Mouse (Mus musculus): ENCODE data around the gene Atox1. TPM values are rescaled to one million over a fixed set of nuclear protein-coding genes. Genes with fewer than 3 reads are reported as not detected.

The Atox1 gene
- polyA plus RNA-seq, 1 experiment from 2014 or later, result 303 TPM

- Histone ChIP-seq H3K27me3 (ENCODE audit: control insufficient read depth, insufficient read depth, low read length) (no peaks in the 10 kb centered on the region), H3K4me2 (ENCODE audit: low read depth, low read length) (no peak overlapping the region), H3K27ac (ENCODE audit: low read depth, low read length) (no peak overlapping the region), H3K9ac (replicated peaks; ENCODE audit: low read depth, low read length) (no peak overlapping the region), H3K4me1 (ENCODE audit: control insufficient read depth, insufficient read depth, low read length) (no peaks in the 10 kb centered on the region), H3K9me3 (ENCODE audit: control insufficient read depth, low read length) (no peaks in the 10 kb centered on the region), H3K36me3 (ENCODE audit: control insufficient read depth, insufficient read depth, low read length) (peaks cover 3% of the 10 kb centered on the region), H3K4me3 (ENCODE audit: low read depth, low read length) (no peak overlapping the region)
- WGBS, result 98% methylated on average over 2 of the region's 2 CpGs
- ATAC-seq (ENCODE audit: low read depth), result no peak
These were observed 60.2 kb downstream of the Atox1 start for GRCm38 (mm10) chr11:55400863-55401262.

DNA sequence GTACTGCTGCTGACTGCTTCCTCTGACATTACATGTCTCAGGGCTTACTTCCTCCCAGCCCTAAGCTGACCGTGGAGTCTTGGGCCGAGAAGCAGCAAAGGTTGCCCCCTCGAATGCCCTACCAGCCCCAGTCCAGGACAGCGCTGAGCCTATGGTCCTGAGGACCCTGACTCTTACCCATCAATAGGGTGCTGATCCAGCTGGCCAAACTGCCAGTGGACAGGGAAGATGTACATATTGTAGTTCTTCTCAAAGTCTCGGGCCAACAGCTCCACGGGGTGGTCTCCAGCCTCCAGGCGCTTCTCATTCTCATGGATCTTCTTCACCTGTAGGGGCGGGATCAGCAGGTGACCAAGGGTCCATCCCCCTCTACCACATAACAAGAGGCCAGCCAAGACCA is 62.7 kb downstream of the Atox1 start:
- WGBS, result 93% methylated on average over 8 of the region's 8 CpGs
- Histone ChIP-seq H3K4me1 (ENCODE audit: control insufficient read depth, insufficient read depth, low read length) (no peaks in the 10 kb centered on the region), H3K4me2 (ENCODE audit: low read depth, low read length) (no peak overlapping the region), H3K27ac (ENCODE audit: low read depth, low read length) (no peak overlapping the region), H3K9ac (replicated peaks; ENCODE audit: low read depth, low read length) (no peak overlapping the region), H3K36me3 (ENCODE audit: control insufficient read depth, insufficient read depth, low read length) (peaks cover 3% of the 10 kb centered on the region), H3K9me3 (ENCODE audit: control insufficient read depth, low read length) (no peaks in the 10 kb centered on the region), H3K27me3 (ENCODE audit: control insufficient read depth, insufficient read depth, low read length) (no peaks in the 10 kb centered on the region), H3K4me3 (ENCODE audit: low read depth, low read length) (no peak overlapping the region)
- ATAC-seq (ENCODE audit: low read depth), result no peak

DNA sequence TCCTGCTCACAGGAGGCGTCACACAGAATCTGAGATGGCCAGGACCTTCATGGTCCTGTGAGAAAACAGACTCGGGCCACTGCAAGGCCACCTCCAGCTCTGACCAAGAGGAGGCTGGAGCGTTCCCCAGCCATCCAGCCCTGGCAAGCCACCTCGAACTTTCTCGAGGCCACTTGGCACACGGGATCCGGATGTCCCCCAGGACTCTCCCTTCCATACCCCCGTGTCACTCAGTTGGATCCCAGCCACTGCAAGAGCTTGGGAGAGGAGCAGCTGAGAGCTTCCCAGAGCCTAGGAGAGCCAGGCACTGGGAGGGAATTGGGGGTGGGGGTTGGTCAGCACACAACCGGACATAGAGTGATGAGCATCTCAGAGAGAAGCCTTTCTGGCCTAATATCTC is 63.6 kb downstream of the Atox1 start:
- H3K9ac ChIP-seq (replicated peaks; ENCODE audit: low read depth, low read length), result no peak overlapping the region
- H3K4me2 ChIP-seq (ENCODE audit: low read depth, low read length), result no peak overlapping the region
- H3K27ac ChIP-seq (ENCODE audit: low read depth, low read length), result no peak overlapping the region
- no peaks in the 10 kb centered on the region; the same call in 1 of the 2 replicates for H3K36me3 ChIP-seq (ENCODE audit: control insufficient read depth, insufficient read depth, low read length)
- H3K27me3 ChIP-seq (ENCODE audit: control insufficient read depth, insufficient read depth, low read length), result no peaks in the 10 kb centered on the region
- 92% methylated on average over 9 of the region's 9 CpGs for WGBS
- ATAC-seq (ENCODE audit: low read depth), result no peak
- H3K9me3 ChIP-seq (ENCODE audit: control insufficient read depth, low read length), result no peaks in the 10 kb centered on the region
- H3K4me3 ChIP-seq (ENCODE audit: low read depth, low read length), result no peak overlapping the region
- H3K4me1 ChIP-seq (ENCODE audit: control insufficient read depth, insufficient read depth, low read length), result no peaks in the 10 kb centered on the region

- no peak for ATAC-seq (ENCODE audit: low read depth)
- no peak overlapping the region for H3K4me3 ChIP-seq (ENCODE audit: low read depth, low read length)
- H3K4me2 ChIP-seq (ENCODE audit: low read depth, low read length), result no peak overlapping the region
- no peak overlapping the region for H3K9ac ChIP-seq (replicated peaks; ENCODE audit: low read depth, low read length)
- no peaks in the 10 kb centered on the region for H3K27me3 ChIP-seq (ENCODE audit: control insufficient read depth, insufficient read depth, low read length)
- H3K36me3 ChIP-seq (ENCODE audit: control insufficient read depth, insufficient read depth, low read length), result no peaks in the 10 kb centered on the region; the same call in 1 of the 2 replicates
- WGBS, result 86% methylated on average over 2 of the region's 2 CpGs
- H3K9me3 ChIP-seq (ENCODE audit: control insufficient read depth, low read length), result no peaks in the 10 kb centered on the region
- H3K4me1 ChIP-seq (ENCODE audit: control insufficient read depth, insufficient read depth, low read length), result no peaks in the 10 kb centered on the region
- no peak overlapping the region for H3K27ac ChIP-seq (ENCODE audit: low read depth, low read length)
These were observed 64.0 kb downstream of the Atox1 start for GRCm38 (mm10) chr11:55397036-55397435.

Small RNA genes within 50 kb of the gene (microRNA-seq; reads per million reads assigned to microRNA genes)
- not detected for gene Mir7652

Other genes starting within 250 kb of the Atox1 start
- gene Fat2, start 124.7 kb downstream of the Atox1 start, polyA plus RNA-seq (2014; fragmentation: Nextera tagmentation; extraction: Ambion mirVana), result 0.09 TPM in 1 of 2 replicates, not detected in the other
- gene Sparc, start 38.1 kb downstream of the Atox1 start, polyA plus RNA-seq (2014; fragmentation: Nextera tagmentation; extraction: Ambion mirVana), result 312 and 741 TPM in 2 replicates
- gene G3bp1, start 8.4 kb upstream of the Atox1 start, polyA plus RNA-seq (2014; fragmentation: Nextera tagmentation; extraction: Ambion mirVana), result 96.9 and 111 TPM in 2 replicates
- gene Glra1, start 147.0 kb upstream of the Atox1 start, polyA plus RNA-seq (2014; fragmentation: Nextera tagmentation; extraction: Ambion mirVana), result 3.1 and 3.5 TPM in 2 replicates

All from neural tube, embryonic 14.5 days (tissue).